In the genomic region with DNA sequence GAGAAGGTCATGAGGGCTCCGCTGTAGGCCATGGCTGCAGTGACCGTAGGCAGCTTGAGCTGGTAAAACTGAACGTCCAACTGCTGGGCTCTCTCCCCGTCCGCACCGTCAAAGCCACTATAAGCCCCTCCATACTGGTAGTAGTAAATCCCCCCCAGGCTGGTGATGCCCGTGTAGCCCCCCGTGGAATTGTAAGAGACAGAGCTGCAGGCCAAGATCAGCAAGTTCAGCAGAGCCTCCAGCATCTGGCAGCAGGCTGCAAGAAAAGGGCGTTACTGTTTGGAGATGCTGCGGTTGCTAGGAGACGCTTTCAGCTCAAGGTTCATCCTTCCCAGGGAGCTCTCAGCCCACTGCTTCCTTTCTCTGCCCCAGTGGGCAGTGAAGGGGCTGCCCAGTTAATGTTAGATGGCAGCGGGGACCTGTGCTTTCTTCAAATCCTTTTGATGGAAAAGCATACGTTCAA, we compare ENCODE assay signal across 9 mouse cellular contexts. TPM values are rescaled to one million over a fixed set of nuclear protein-coding genes. Genes with fewer than 3 reads are reported as not detected.
DNase-seq lines count a peak whose midpoint lies in the region; ATAC-seq and TF ChIP-seq lines count a peak whose summit lies in the region.
"Had no signal": no experiment of that assay in that cellular context is flagged by ENCODE, and none has a peak within 500 bp of the region (broad histone marks: within the 10 kb centered on the region; RNA-seq: fewer than 3 reads in every experiment).

No protein-coding gene starts in this region.

- H3K9me3 ChIP-seq in hindbrain, embryonic 10.5 days: no peaks in the 10 kb centered on the region
- no peaks in the 10 kb centered on the region for H3K9me3 ChIP-seq in neural tube, embryonic 12.5 days

- intact Hi-C loops in gastrocnemius, adult 2 months (cut with DNase I): no loop called here

- peaks cover 34% of the 10 kb centered on the region for H3K27me3 ChIP-seq in hindbrain, embryonic 10.5 days (ENCODE audit: insufficient read depth, poor library complexity, severe bottlenecking)
- peaks cover 4% of the 10 kb centered on the region; the same call in 1 of the 2 replicates for H3K27me3 ChIP-seq in neural tube, embryonic 12.5 days (replicated peaks)

- H3K9ac ChIP-seq in neural tube, embryonic 12.5 days: no peak overlapping the region

- WGBS in hindbrain, embryonic 10.5 days: 45% methylated on average over 13 of the region's 13 CpGs
- WGBS in neural tube, embryonic 12.5 days: 38% methylated on average over 13 of the region's 13 CpGs

- H3K36me3 ChIP-seq in hindbrain, embryonic 10.5 days: no peaks in the 10 kb centered on the region
- H3K36me3 ChIP-seq in neural tube, embryonic 12.5 days: no peaks in the 10 kb centered on the region

- no peak overlapping the region for H3K4me2 ChIP-seq in neural tube, embryonic 12.5 days (replicated peaks)

- TF ChIP-seq CTCF in gastrocnemius, adult 2 months (IDR thresholded peaks at IDR 0.05): no peak

- no peak overlapping the region for H3K4me3 ChIP-seq in gastrocnemius, adult 2 months
- H3K4me3 ChIP-seq in hindbrain, embryonic 10.5 days: no peak overlapping the region
- no peak overlapping the region for H3K4me3 ChIP-seq in neural tube, embryonic 12.5 days

- ATAC-seq in neural tube, embryonic 12.5 days (ENCODE audit: low FRiP score, low read depth): peak; percentile 48; the same call in 1 of the 2 replicates
- no peak for ATAC-seq in erythroblast, adult 5-6 weeks (replicated peaks; ENCODE audit: low FRiP score, poor library complexity, severe bottlenecking)
- no peak for ATAC-seq in cerebellum, adult (ENCODE audit: insufficient number of reproducible peaks, low FRiP score, low TSS enrichment)
- ATAC-seq: intestine, embryonic 16.5 days had no signal

- DNase-seq in gastrocnemius, postnatal 25 days: peak; percentile 41
- DNase-seq in gastrocnemius, adult 2 months: no peak
- DNase-seq in R1 (ENCODE audit: low read depth, low spot score): peak; percentile 63
- peak; percentile 70 for DNase-seq in hindbrain, embryonic 10.5 days (ENCODE audit: low spot score)
- DNase-seq in lung, postnatal 25 days (ENCODE audit: low spot score): no peak

- no peak overlapping the region for H3K27ac ChIP-seq in gastrocnemius, adult 2 months
- H3K27ac ChIP-seq in hindbrain, embryonic 10.5 days: peak overlapping the region; percentile 40; the same call in 1 of the 2 replicates
- no peak overlapping the region for H3K27ac ChIP-seq in neural tube, embryonic 12.5 days

- peaks cover 54% of the 10 kb centered on the region for H3K4me1 ChIP-seq in hindbrain, embryonic 10.5 days (replicated peaks)
- peaks cover 14% of the 10 kb centered on the region; the same call in 1 of the 2 replicates for H3K4me1 ChIP-seq in neural tube, embryonic 12.5 days

RNA-seq across cellular contexts. Expression of a gene that starts 7.5 kb away (rescaled TPM):
- total RNA-seq in gastrocnemius, postnatal 25 days (2021): not detected
- total RNA-seq in gastrocnemius, adult 2 months (2021): not detected
- polyA plus RNA-seq in hindbrain, embryonic 10.5 days (2016; fragmentation: Nextera tagmentation; extraction: Ambion mirVana): 0.81 and 1.9 TPM in 2 replicates
- 0.43 and 0.61 TPM in 2 replicates for polyA plus RNA-seq in neural tube, embryonic 12.5 days (2016; fragmentation: Nextera tagmentation; extraction: Ambion mirVana)
- total RNA-seq in erythroblast, adult 5-6 weeks (2015; ENCODE audit: low replicate concordance): not detected in 2 replicates
- total RNA-seq in erythroblast, adult 5-6 weeks (2017; ENCODE audit: low replicate concordance): not detected in 2 replicates

RNA-seq across cellular contexts. Expression of a gene that starts 35.7 kb away (rescaled TPM):
- not detected for total RNA-seq in gastrocnemius, postnatal 25 days (2021)
- total RNA-seq in gastrocnemius, adult 2 months (2021): not detected
- not detected in 2 replicates for polyA plus RNA-seq in hindbrain, embryonic 10.5 days (2016; fragmentation: Nextera tagmentation; extraction: Ambion mirVana)
- not detected in 2 replicates for polyA plus RNA-seq in neural tube, embryonic 12.5 days (2016; fragmentation: Nextera tagmentation; extraction: Ambion mirVana)
- not detected in 2 replicates for total RNA-seq in erythroblast, adult 5-6 weeks (2015; ENCODE audit: low replicate concordance)
- total RNA-seq in erythroblast, adult 5-6 weeks (2017; ENCODE audit: low replicate concordance): not detected in 2 replicates
- polyA plus RNA-seq: intestine, embryonic 16.5 days had no signal

Comparison
In these comparisons a context has a peak if more than half of its experiments do, and no peak if none do; other contexts are left out.
1. DNase-seq: peak in gastrocnemius, postnatal 25 days (single experiment), R1 (single experiment) and hindbrain, embryonic 10.5 days (single experiment); none in gastrocnemius, adult 2 months (single experiment) and lung, postnatal 25 days (single experiment).